Mouse (Mus musculus): ENCODE results near the gene Epor. TPM values are rescaled to one million over a fixed set of nuclear protein-coding genes. Genes with fewer than 3 reads are reported as not detected.

The Epor gene
- polyA plus RNA-seq, 1 experiment from 2014 or later, result 6.7 TPM

DNA sequence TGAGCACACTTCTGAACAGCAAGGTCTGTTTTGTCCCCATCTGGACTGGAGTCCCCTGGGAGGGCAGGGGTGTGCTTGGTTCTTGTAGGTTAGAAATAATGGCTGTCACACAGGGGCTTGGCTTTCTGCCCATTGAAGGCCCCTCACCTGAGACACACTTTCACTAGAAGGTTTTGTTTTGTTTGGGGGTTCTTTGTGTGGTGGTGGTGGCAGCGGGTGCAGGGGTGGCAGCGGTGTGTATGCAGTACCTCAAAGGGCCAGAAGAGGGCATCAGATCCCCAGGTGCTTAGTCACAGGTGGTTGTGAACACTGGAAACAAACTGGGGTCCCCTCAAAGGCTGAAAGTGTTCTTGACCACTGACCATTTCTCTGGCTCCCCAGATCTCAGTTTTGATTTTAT lies 14.7 kb upstream of the Epor start:
- H3K4me3 ChIP-seq (ENCODE audit: low read depth, low read length), result no peak overlapping the region
- WGBS, result 33% methylated on average over 2 of the region's 2 CpGs
- no peaks in the 10 kb centered on the region for H3K4me1 ChIP-seq (replicated peaks; ENCODE audit: control insufficient read depth, insufficient read depth, low read length)
- H3K9me3 ChIP-seq (ENCODE audit: control insufficient read depth, low read length), result no peaks in the 10 kb centered on the region
- ATAC-seq (replicated peaks; ENCODE audit: low FRiP score) (no peak), DNase-seq (ENCODE audit: low spot score) (no peak)
- no peak overlapping the region for H3K9ac ChIP-seq (ENCODE audit: low read length)
- H3K36me3 ChIP-seq (ENCODE audit: control insufficient read depth, insufficient read depth, low read length), result no peaks in the 10 kb centered on the region
- H3K27me3 ChIP-seq (ENCODE audit: control insufficient read depth, insufficient read depth, low read length), result no peaks in the 10 kb centered on the region
- no peak overlapping the region for H3K27ac ChIP-seq (ENCODE audit: low read depth, low read length)
- no peak overlapping the region for H3K4me2 ChIP-seq (ENCODE audit: low read depth, low read length, severe bottlenecking)

DNA sequence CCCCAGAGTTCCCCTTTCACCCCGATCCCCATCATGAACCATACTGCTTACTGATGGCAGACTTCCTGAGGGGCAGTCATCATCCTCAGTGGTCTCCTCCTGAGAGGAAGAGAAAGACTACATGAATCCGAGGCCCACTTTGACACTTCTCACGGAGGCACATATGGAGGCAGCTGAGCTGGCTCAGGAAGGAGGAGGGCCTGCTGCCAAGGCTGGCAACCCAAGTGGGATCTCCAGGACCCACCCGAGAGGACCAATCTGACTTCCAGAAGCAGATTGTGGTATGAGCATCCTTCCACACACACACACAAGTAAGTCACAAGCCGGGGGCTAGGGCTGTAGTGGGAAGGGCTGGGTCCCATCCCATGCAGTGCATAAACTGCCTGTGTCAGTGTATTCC lies 14.0 kb upstream of the Epor start:
- no peaks in the 10 kb centered on the region for H3K36me3 ChIP-seq (ENCODE audit: control insufficient read depth, insufficient read depth, low read length)
- WGBS, result 88% methylated on average over 5 of the region's 5 CpGs
- H3K27me3 ChIP-seq (ENCODE audit: control insufficient read depth, insufficient read depth, low read length), result no peaks in the 10 kb centered on the region
- H3K9me3 ChIP-seq (ENCODE audit: control insufficient read depth, low read length), result no peaks in the 10 kb centered on the region
- H3K9ac ChIP-seq (ENCODE audit: low read length), result no peak overlapping the region
- no peaks in the 10 kb centered on the region for H3K4me1 ChIP-seq (replicated peaks; ENCODE audit: control insufficient read depth, insufficient read depth, low read length)
- H3K4me2 ChIP-seq (ENCODE audit: low read depth, low read length, severe bottlenecking), result no peak overlapping the region
- DNase-seq (ENCODE audit: low spot score), result no peak
- ATAC-seq (replicated peaks; ENCODE audit: low FRiP score), result no peak
- no peak overlapping the region for H3K4me3 ChIP-seq (ENCODE audit: low read depth, low read length)
- H3K27ac ChIP-seq (ENCODE audit: low read depth, low read length), result no peak overlapping the region

DNA sequence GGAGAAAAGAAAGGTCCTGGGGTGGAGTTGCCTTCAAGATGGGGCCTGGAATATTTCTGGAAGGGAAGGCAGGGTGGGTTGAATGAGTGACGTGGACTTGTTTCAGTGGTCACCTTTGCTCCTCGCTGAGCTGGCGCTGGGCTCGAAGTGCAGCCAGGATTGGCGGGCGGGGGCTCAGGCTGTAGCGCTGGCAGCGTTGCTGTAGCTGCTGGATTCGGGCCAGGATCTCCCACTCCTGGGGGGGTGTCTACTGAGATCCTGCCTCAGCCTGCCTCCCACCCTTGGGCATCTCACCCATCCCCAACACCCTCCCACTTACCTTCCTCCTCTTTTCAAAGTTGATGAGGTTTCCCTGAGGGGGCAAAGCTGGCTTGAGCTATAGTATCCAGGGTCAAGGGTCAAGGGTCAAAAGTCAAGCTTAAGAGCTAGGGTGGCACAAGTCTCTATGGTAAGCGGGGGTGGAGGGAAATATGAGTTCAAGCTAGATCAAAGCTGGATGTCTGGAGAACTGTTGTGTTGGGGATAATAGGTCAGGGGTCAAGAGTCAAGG lies 13.4 kb upstream of the Epor start:
- ATAC-seq (replicated peaks; ENCODE audit: low FRiP score), result no peak
- Histone ChIP-seq H3K4me1 (replicated peaks; ENCODE audit: control insufficient read depth, insufficient read depth, low read length) (no peaks in the 10 kb centered on the region), H3K9ac (ENCODE audit: low read length) (no peak overlapping the region), H3K36me3 (ENCODE audit: control insufficient read depth, insufficient read depth, low read length) (no peaks in the 10 kb centered on the region), H3K4me2 (ENCODE audit: low read depth, low read length, severe bottlenecking) (no peak overlapping the region), H3K9me3 (ENCODE audit: control insufficient read depth, low read length) (no peaks in the 10 kb centered on the region), H3K27me3 (ENCODE audit: control insufficient read depth, insufficient read depth, low read length) (no peaks in the 10 kb centered on the region), H3K27ac (ENCODE audit: low read depth, low read length) (no peak overlapping the region), H3K4me3 (ENCODE audit: low read depth, low read length) (no peak overlapping the region)
- WGBS, result 93% methylated on average over 10 of the region's 10 CpGs
- DNase-seq (ENCODE audit: low spot score), result no peak

DNA sequence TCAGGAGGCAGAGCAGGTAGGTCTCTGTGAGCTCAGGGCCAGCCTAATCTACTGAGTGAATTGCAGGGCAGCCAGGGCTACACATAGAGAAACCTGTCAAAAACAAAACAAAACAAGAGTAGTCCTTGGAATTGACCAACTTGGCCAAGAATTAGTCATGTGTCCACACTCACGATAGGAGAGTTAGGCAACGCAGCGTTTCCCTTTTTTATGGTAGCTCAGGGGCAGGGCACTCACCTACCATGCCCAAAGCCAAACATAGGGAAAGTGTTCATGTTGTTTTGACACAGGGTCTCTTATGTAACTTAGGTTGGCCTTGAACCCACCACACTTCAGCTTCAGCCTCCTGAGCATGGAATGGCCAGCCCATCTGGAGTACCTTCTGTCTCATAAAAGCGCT lies 6.0 kb upstream of the Epor start:
- DNase-seq (ENCODE audit: low spot score), result no peak
- Histone ChIP-seq H3K4me3 (ENCODE audit: low read depth, low read length) (no peak overlapping the region), H3K27ac (ENCODE audit: low read depth, low read length) (no peak overlapping the region), H3K4me2 (ENCODE audit: low read depth, low read length, severe bottlenecking) (no peak overlapping the region), H3K4me1 (replicated peaks; ENCODE audit: control insufficient read depth, insufficient read depth, low read length) (no peaks in the 10 kb centered on the region), H3K9ac (ENCODE audit: low read length) (no peak overlapping the region), H3K36me3 (ENCODE audit: control insufficient read depth, insufficient read depth, low read length) (no peaks in the 10 kb centered on the region), H3K27me3 (ENCODE audit: control insufficient read depth, insufficient read depth, low read length) (no peaks in the 10 kb centered on the region), H3K9me3 (ENCODE audit: control insufficient read depth, low read length) (no peaks in the 10 kb centered on the region)
- WGBS, result 90% methylated on average over 4 of the region's 4 CpGs
- ATAC-seq (replicated peaks; ENCODE audit: low FRiP score), result no peak

DNA sequence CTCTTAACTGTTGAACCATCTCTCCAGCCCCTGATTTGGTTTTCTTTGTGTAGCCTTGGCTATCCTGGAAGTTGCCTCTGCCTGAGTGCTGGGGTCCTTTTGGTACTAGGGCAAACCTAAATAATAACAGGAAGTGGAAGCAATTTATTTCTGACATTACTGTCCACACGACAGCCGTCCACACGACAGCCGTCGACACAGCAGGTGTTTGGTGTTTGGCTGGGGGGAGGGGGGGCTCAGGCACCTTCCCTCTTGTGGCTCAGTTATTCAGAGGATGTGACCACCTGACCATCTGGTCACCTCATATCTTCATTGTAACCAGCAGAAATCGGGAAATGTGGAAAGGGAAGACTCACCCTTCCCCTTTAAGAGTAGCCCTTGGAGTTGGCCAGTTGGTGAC lies 5.6 kb upstream of the Epor start:
- H3K9me3 ChIP-seq (ENCODE audit: control insufficient read depth, low read length), result no peaks in the 10 kb centered on the region
- no peak for ATAC-seq (replicated peaks; ENCODE audit: low FRiP score)
- peaks cover 3% of the 10 kb centered on the region; the same call in 1 of the 2 replicates for H3K27me3 ChIP-seq (ENCODE audit: control insufficient read depth, insufficient read depth, low read length)
- no peak for DNase-seq (ENCODE audit: low spot score)
- H3K4me2 ChIP-seq (ENCODE audit: low read depth, low read length, severe bottlenecking), result no peak overlapping the region
- H3K36me3 ChIP-seq (ENCODE audit: control insufficient read depth, insufficient read depth, low read length), result no peaks in the 10 kb centered on the region
- H3K4me1 ChIP-seq (replicated peaks; ENCODE audit: control insufficient read depth, insufficient read depth, low read length), result no peaks in the 10 kb centered on the region
- no peak overlapping the region for H3K27ac ChIP-seq (ENCODE audit: low read depth, low read length)
- 73% methylated on average over 6 of the region's 6 CpGs for WGBS
- no peak overlapping the region for H3K9ac ChIP-seq (ENCODE audit: low read length)
- H3K4me3 ChIP-seq (ENCODE audit: low read depth, low read length), result no peak overlapping the region

DNA sequence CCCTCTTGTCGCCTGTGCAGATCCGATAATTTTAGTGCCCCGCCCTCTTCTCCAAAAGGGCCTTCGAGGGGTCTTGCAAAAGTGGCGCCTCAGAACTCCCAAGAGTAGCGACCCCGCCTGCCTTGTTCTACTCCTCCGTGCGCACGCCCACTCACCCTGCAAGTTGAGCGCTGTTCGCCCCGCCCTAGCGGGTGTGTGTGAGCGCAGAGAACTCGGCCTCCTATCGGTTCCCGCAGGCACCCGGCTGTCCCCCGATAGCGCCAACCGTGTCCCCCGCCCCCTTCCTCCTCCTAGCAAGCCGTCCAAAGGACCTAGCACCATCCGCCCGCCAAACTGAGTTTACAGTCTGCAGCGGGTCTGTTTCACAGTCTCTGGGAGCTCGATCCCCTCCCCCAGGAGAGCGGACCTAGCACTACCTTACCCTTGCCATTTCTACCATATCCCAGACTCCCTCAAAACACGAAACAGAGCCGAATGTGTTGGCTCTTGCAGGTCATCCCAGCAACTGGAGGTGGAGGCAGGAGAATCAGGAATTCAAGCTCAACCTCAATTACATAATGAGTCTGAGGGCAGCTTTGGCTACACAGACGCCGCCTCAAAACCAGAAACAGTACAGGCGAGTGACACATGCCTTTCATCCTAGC lies 768 bp downstream of the Epor start:
- peaks cover 45% of the 10 kb centered on the region for H3K27me3 ChIP-seq (ENCODE audit: control insufficient read depth, insufficient read depth, low read length)
- no peaks in the 10 kb centered on the region for H3K36me3 ChIP-seq (ENCODE audit: control insufficient read depth, insufficient read depth, low read length)
- peaks cover 5% of the 10 kb centered on the region; the same call in 1 of the 2 replicates for H3K4me1 ChIP-seq (replicated peaks; ENCODE audit: control insufficient read depth, insufficient read depth, low read length)
- H3K4me2 ChIP-seq (ENCODE audit: low read depth, low read length, severe bottlenecking), result peak overlapping the region; percentile 61
- DNase-seq (ENCODE audit: low spot score) (peak; percentile 87), ATAC-seq (replicated peaks; ENCODE audit: low FRiP score) (peak; percentile 81)
- no peaks in the 10 kb centered on the region for H3K9me3 ChIP-seq (ENCODE audit: control insufficient read depth, low read length)
- H3K27ac ChIP-seq (ENCODE audit: low read depth, low read length), result no peak overlapping the region
- H3K9ac ChIP-seq (ENCODE audit: low read length), result peak overlapping the region; percentile 47; the same call in 1 of the 2 replicates
- H3K4me3 ChIP-seq (ENCODE audit: low read depth, low read length), result peak overlapping the region; percentile 29
- WGBS, result 3% methylated on average over 34 of the region's 34 CpGs

DNA sequence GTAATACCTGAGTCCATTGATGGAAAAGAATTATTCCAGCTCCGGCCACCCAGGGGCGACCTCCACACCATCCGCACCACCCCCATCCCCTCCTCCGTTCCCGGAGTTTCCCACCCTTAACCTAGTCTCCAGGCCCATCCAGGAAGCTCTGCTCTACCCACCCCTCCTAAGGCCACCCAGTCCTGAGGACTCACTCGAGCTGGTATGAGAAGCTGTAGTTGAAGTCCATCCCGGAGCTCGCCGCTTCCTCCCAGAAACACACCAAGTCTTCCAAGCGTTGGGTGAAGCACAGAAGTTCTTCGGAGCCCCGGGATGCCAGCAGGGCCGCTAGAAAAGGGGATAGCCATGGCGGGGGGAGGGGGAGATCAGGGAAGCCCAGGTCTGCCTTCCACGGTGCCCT lies 1.3 kb downstream of the Epor start:
- no peaks in the 10 kb centered on the region for H3K36me3 ChIP-seq (ENCODE audit: control insufficient read depth, insufficient read depth, low read length)
- H3K4me1 ChIP-seq (replicated peaks; ENCODE audit: control insufficient read depth, insufficient read depth, low read length), result peaks cover 5% of the 10 kb centered on the region; the same call in 1 of the 2 replicates
- no peaks in the 10 kb centered on the region for H3K9me3 ChIP-seq (ENCODE audit: control insufficient read depth, low read length)
- 0% methylated on average over 15 of the region's 15 CpGs for WGBS
- 0 out of 2 replicates have a peak, but pooled peaks have one; percentile 34 for ATAC-seq (replicated peaks; ENCODE audit: low FRiP score)
- H3K27me3 ChIP-seq (ENCODE audit: control insufficient read depth, insufficient read depth, low read length), result peaks cover 45% of the 10 kb centered on the region
- peak overlapping the region; percentile 61 for H3K4me2 ChIP-seq (ENCODE audit: low read depth, low read length, severe bottlenecking)
- peak overlapping the region; percentile 47; the same call in 1 of the 2 replicates for H3K9ac ChIP-seq (ENCODE audit: low read length)
- no peak for DNase-seq (ENCODE audit: low spot score)
- peak overlapping the region; percentile 29 for H3K4me3 ChIP-seq (ENCODE audit: low read depth, low read length)
- no peak overlapping the region for H3K27ac ChIP-seq (ENCODE audit: low read depth, low read length)

DNA sequence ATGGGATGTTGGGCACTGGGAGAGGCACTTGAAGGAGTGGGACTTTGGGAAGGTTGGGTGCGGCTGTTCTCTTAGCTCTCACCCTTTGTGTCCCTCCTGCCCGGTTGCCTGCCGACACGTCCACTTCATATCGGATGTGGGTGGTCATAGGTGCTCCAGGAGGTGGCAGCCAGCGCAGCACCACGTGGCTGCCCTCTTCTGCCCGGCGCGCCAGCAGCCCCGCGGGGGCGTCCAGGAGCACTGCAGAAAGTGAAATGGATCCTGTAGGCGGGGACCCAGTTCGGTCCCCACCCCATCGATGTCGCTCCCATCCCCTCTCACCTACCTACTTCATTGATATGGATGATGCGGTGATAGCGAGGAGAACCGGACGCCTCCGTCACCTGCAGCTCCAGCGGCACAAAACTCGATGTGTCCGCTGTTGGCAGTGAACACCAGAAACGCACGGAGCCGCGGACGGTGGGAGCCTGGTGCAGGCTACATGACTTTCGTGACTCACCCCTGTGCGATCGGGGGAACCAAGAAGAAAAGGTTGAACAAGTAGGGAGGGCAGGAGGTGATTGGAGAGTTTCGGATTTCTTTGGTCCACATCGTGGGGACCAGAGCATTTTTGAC lies 1.8 kb downstream of the Epor start:
- H3K4me2 ChIP-seq (ENCODE audit: low read depth, low read length, severe bottlenecking), result peak overlapping the region; percentile 61
- ATAC-seq (replicated peaks; ENCODE audit: low FRiP score) (no peak), DNase-seq (ENCODE audit: low spot score) (no peak)
- H3K27me3 ChIP-seq (ENCODE audit: control insufficient read depth, insufficient read depth, low read length), result peaks cover 45% of the 10 kb centered on the region
- no peaks in the 10 kb centered on the region for H3K36me3 ChIP-seq (ENCODE audit: control insufficient read depth, insufficient read depth, low read length)
- no peaks in the 10 kb centered on the region for H3K9me3 ChIP-seq (ENCODE audit: control insufficient read depth, low read length)
- H3K27ac ChIP-seq (ENCODE audit: low read depth, low read length), result no peak overlapping the region
- WGBS, result 1% methylated on average over 35 of the region's 35 CpGs
- H3K4me3 ChIP-seq (ENCODE audit: low read depth, low read length), result peak overlapping the region; percentile 29
- peaks cover 6% of the 10 kb centered on the region; the same call in 1 of the 2 replicates for H3K4me1 ChIP-seq (replicated peaks; ENCODE audit: control insufficient read depth, insufficient read depth, low read length)
- peak overlapping the region; percentile 21; the same call in 1 of the 2 replicates for H3K9ac ChIP-seq (ENCODE audit: low read length)

Measured in forebrain, embryonic 11.5 days (tissue).